Mouse (Mus musculus) neural tube, embryonic 11.5 days (tissue): ENCODE measurements around the gene Hivep2. TPM values are rescaled to one million over a fixed set of nuclear protein-coding genes. Genes with fewer than 3 reads are reported as not detected.

Experiments used
- ATAC-seq: fragments of 200-750 bp; cut with Nextera tagmentation; 2 replicates; pipeline ENCODE4 v1.8.0; 2017; ENCODE audit warnings: moderate number of reproducible peaks, mild to moderate bottlenecking, moderate TSS enrichment, moderate library complexity; ENCODE audit not compliant: insufficient read depth, low FRiP score, low TSS enrichment
- DNase-seq: peaks from one replicate; pipeline ENCODE4 v3.0.0-alpha.2; 2015; ENCODE audit warnings: low spot score
- H3K27ac ChIP-seq: fragments of 300-500 bp; sonication (generic); 2 replicates; pipeline ENCODE4 v1.5.1; 2014; ENCODE audit warnings: low read depth, mild to moderate bottlenecking, low read length
- H3K27me3 ChIP-seq: fragments of 300-500 bp; sonication (generic); 2 replicates; pipeline ENCODE4 v1.6.1; 2014; ENCODE audit warnings: mild to moderate bottlenecking, low read length, mixed read lengths; ENCODE audit not compliant: control insufficient read depth, insufficient read depth
- H3K36me3 ChIP-seq: fragments of 300-500 bp; sonication (generic); 2 replicates; pipeline ENCODE4 v1.6.1; 2014; ENCODE audit warnings: mild to moderate bottlenecking, low read length, moderate library complexity, mixed read lengths; ENCODE audit not compliant: control insufficient read depth, insufficient read depth
- H3K4me1 ChIP-seq: fragments of 300-500 bp; sonication (generic); 2 replicates; pipeline ENCODE4 v1.6.1; 2014; ENCODE audit warnings: low read length, mixed read lengths; ENCODE audit not compliant: control insufficient read depth, insufficient read depth
- H3K4me2 ChIP-seq: fragments of 300-500 bp; sonication (generic); 2 replicates; pipeline ENCODE4 v1.6.1; 2014; ENCODE audit warnings: low read depth, mild to moderate bottlenecking, moderate library complexity
- H3K4me3 ChIP-seq: fragments of 300-500 bp; sonication (generic); 2 replicates; pipeline ENCODE4 v1.5.1; 2014; ENCODE audit warnings: low read depth, low read length
- H3K9ac ChIP-seq: fragments of 300-500 bp; sonication (generic); 2 replicates; pipeline ENCODE4 v1.6.1; 2014; ENCODE audit warnings: mild to moderate bottlenecking, low read length
- H3K9me3 ChIP-seq: fragments of 300-500 bp; sonication (generic); 2 replicates; pipeline ENCODE4 v1.6.1; 2016; ENCODE audit warnings: low read length; ENCODE audit not compliant: control insufficient read depth
- WGBS: fragments of 180-500 bp; shearing (Covaris S2); extraction: QIAGEN DNeasy Blood & Tissue Kit; methylation state at CpG from one replicate; pipeline ENCODE4 v1.1.7; 2014; 5-methylcytosine and 5-hydroxymethylcytosine counted together
- polyA plus RNA-seq: library from polyadenylated mRNA; unstranded; fragments of >200 nt; fragmentation: Nextera tagmentation; extraction: Ambion mirVana; gene quantifications from 2 replicates; pipeline ENCODE4 v1.2.1, GENCODE M21; 2014

Gene Hivep2
- 5.0 and 7.4 TPM in 2 replicates for polyA plus RNA-seq

DNA sequence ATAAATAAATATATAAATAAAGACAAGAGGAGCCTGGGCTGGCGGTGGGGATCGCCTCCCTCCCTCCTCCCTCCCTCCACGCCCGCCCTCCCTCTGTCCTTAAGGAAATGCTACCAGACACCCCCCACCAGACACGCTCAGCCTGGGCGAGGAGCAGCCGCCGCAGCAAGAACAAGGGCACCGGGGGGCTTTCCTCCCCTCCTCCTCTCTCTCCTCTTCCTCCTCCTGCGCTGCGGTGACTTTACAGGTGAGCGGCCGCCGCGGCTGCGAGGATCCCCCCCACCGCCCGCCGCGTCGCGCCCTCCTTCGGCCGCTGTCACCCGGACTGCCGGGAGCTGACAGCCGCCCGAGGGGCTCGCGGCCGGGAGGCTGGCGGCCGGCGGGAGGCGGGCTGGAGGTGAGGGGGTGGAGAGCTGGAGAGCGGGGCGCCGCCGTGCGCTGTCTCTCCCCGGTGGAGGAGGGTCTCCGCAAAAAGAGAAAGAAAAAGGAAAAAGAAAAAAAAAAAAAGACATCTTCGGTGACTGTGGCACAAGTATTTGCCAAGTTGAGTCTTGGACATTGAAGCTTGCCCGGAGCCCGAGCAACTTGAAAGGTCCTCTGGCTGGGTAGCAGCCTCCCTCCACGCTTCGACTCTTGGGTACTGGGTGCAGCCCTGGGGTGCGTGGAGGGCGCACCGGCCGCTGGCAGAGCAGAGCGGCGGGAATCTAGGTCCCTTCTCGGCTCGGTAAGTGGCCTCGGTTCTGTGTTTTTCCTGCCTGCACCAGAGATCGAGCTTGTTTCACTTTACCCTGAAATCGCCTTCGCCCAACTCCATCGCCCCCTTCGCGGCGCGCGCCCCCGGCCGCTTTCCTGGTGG is at the start of gene Hivep2:
Gene Hivep2 (plus strand): TSS at position 102 of the 856 bp plus-strand sequence.
- ATAC-seq (peak; percentile 45), DNase-seq (peak; percentile 72)
- H3K4me3 ChIP-seq = peak within 1 kb of the TSS; percentile 77
- no peaks in the 10 kb centered on the region for H3K36me3 ChIP-seq
- peak within 1 kb of the TSS; percentile 93 for H3K9ac ChIP-seq
- H3K4me2 ChIP-seq = peak within 1 kb of the TSS; percentile 100
- H3K27me3 ChIP-seq = no peaks in the 10 kb centered on the region
- peak within 1 kb of the TSS; percentile 96 for H3K27ac ChIP-seq
- no peaks in the 10 kb centered on the region; the same call in 1 of the 2 replicates for H3K4me1 ChIP-seq
- WGBS = under 1% methylated on average over 59 of the region's 67 CpGs
- no peaks in the 10 kb centered on the region for H3K9me3 ChIP-seq

DNA sequence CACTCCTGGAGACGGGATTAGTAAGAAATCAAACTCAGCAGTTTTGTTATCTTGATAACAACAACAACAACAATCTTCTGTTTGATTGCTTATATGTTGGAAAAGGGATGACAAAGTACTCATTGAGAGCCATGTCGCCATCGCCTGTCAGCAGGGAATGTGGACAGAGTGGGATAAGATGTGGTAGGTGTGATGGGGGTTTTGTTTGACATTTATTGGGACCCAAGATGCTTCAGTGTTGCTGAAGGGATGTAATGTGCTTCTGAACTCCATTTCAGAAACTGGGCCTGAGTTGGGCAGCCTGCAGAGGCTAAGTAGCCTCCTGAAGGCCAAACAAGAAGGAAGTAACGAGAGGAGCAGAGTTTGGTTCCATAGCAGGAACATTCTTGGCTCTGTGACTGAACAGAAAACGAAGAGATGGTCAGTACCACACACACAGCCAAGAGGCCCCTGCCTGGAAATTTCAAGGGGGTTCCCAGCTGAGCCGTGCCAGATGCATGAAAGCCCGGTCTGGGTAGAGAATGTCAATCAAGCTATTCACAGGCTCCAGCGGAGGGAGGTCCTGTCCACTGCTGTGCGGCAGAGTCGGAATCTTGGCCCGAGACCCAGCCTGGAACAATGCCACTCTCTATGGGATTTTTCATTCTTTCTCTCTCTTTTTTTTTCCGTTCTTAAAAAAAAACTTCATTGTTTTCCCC is 49.1 kb upstream of the Hivep2 start:
- Histone ChIP-seq H3K9ac (no peak overlapping the region), H3K27me3 (no peaks in the 10 kb centered on the region), H3K4me2 (no peak overlapping the region), H3K27ac (no peak overlapping the region), H3K4me3 (no peak overlapping the region), H3K9me3 (no peaks in the 10 kb centered on the region), H3K4me1 (no peaks in the 10 kb centered on the region; the same call in 1 of the 2 replicates), H3K36me3 (no peaks in the 10 kb centered on the region)
- DNase-seq (peak; percentile 46), ATAC-seq (peak; percentile 71; the same call in 1 of the 2 replicates)
- 40% methylated on average over 12 of the region's 12 CpGs for WGBS

GRCm38 (mm10) chr10:13921641-13922385 is 44.1 kb upstream of the Hivep2 start:
- no peak overlapping the region for H3K9ac ChIP-seq
- H3K4me2 ChIP-seq = no peak overlapping the region
- no peak overlapping the region for H3K4me3 ChIP-seq
- no peaks in the 10 kb centered on the region; the same call in 1 of the 2 replicates for H3K4me1 ChIP-seq
- whole genome bisulfite sequencing = 90% methylated on average over 9 of the region's 9 CpGs
- H3K27ac ChIP-seq = no peak overlapping the region
- no peaks in the 10 kb centered on the region for H3K27me3 ChIP-seq
- no peak for DNase-seq
- no peaks in the 10 kb centered on the region for H3K9me3 ChIP-seq
- no peak for ATAC-seq
- no peaks in the 10 kb centered on the region for H3K36me3 ChIP-seq

DNA sequence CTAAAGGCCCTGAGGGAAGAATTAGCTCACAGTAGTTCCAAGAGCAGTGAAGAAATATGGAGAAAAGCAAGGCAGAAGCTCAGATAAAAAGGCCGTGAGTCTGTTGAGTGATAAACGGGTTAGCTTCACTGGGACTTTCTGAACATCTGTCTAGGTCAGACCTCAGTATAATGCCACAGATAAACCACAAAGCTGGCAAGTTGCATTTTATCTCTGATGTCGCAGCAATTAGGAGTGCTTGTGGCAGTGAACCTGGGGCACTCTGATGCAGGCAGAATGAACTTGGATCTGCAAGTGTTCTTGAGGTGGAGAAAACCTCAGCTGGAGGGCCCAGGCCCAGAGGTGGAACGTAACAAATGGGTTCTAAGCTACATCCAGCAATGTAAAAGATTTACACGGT is 36.6 kb upstream of the Hivep2 start:
- Histone ChIP-seq H3K9ac (no peak overlapping the region), H3K27ac (no peak overlapping the region), H3K4me1 (no peaks in the 10 kb centered on the region), H3K4me2 (no peak overlapping the region), H3K36me3 (no peaks in the 10 kb centered on the region), H3K9me3 (no peaks in the 10 kb centered on the region), H3K27me3 (no peaks in the 10 kb centered on the region), H3K4me3 (no peak overlapping the region)
- DNase-seq = no peak
- 89% methylated on average over 5 of the region's 5 CpGs for WGBS
- ATAC-seq = no peak

- Histone ChIP-seq H3K9me3 (no peaks in the 10 kb centered on the region), H3K27ac (no peak overlapping the region), H3K4me2 (no peak overlapping the region), H3K9ac (no peak overlapping the region), H3K36me3 (no peaks in the 10 kb centered on the region), H3K27me3 (no peaks in the 10 kb centered on the region), H3K4me1 (no peaks in the 10 kb centered on the region), H3K4me3 (no peak overlapping the region)
- no peak for ATAC-seq
- no peak for DNase-seq
- 85% methylated on average over 3 of the region's 3 CpGs for WGBS
Measured at GRCm38 (mm10) chr10:13932147-13932546, 33.7 kb upstream of the Hivep2 start.

DNA sequence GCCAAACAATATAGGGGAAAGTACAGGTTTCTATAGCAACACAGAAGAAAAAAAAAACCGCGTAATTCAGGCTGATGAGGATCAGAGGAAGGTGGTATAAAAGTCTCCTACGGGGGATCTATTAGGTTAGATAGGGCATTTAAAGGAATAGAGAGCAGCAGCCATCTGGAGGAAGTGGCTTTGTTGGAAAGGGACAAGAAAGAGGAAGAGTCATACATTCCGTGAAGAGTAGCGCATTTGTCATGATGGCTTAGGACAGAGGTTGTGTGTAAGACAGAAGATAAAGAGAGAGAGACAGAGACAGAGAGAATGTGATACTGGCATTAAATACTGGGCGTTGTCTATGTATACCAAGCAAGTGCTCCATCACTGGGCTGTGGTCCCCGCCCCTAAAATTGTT is 32.6 kb upstream of the Hivep2 start:
- Histone ChIP-seq H3K4me2 (no peak overlapping the region), H3K4me1 (no peaks in the 10 kb centered on the region), H3K9me3 (no peaks in the 10 kb centered on the region), H3K27me3 (no peaks in the 10 kb centered on the region), H3K27ac (no peak overlapping the region), H3K36me3 (no peaks in the 10 kb centered on the region), H3K4me3 (no peak overlapping the region), H3K9ac (no peak overlapping the region)
- 80% methylated on average over 7 of the region's 7 CpGs for WGBS
- ATAC-seq = no peak
- DNase-seq = no peak

DNA sequence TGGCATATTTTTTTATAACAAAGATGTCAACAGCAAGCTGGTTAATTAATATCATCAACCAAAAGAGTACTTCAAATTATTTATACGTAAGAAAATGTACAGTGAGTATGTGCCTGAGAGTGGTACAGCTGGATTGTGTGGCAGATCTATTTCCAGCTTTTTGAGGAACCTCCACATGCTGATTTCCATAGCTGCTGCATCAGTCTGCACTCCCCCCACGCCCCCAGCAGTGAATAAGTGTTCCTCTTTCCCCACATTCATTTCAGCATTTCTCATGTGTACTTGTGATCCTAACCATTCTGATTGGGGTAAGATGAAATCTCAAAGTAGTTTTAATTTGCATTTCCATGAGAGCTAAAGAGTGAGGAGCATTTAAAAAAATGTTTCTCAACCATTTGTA is 30.2 kb upstream of the Hivep2 start:
- no peaks in the 10 kb centered on the region for H3K9me3 ChIP-seq
- H3K36me3 ChIP-seq = no peaks in the 10 kb centered on the region
- no peak overlapping the region for H3K9ac ChIP-seq
- H3K27ac ChIP-seq = no peak overlapping the region
- no peak overlapping the region for H3K4me3 ChIP-seq
- no peaks in the 10 kb centered on the region for H3K4me1 ChIP-seq
- H3K27me3 ChIP-seq = no peaks in the 10 kb centered on the region
- H3K4me2 ChIP-seq = no peak overlapping the region
- 77% methylated on average over 2 of the region's 2 CpGs for WGBS
- DNase-seq (no peak), ATAC-seq (no peak)

DNA sequence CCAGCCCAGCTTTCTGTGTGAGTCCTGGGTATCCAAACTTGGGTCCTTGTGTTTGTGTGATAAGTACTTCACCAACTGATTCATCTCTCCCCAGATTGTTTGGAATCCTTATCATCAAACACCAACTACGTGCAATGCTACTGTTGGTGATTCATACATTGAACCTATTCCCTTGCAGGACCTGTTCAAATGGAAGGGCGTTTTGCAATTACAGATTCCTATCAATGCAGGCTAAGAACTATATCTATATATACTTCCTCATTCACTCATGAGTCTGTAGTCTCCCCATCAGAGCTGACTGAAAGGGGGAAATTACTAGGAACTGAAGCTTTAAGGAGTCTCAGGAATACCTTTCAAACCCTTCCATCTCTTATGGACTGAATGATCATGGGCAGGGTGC is 24.5 kb upstream of the Hivep2 start:
- DNase-seq (no peak), ATAC-seq (no peak)
- H3K27me3 ChIP-seq = no peaks in the 10 kb centered on the region
- H3K4me2 ChIP-seq = no peak overlapping the region
- 93% methylated on average over 2 of the region's 2 CpGs for WGBS
- no peaks in the 10 kb centered on the region for H3K36me3 ChIP-seq
- H3K27ac ChIP-seq = no peak overlapping the region
- H3K4me1 ChIP-seq = no peaks in the 10 kb centered on the region
- H3K4me3 ChIP-seq = no peak overlapping the region
- H3K9me3 ChIP-seq = no peaks in the 10 kb centered on the region
- no peak overlapping the region for H3K9ac ChIP-seq
